Mouse (Mus musculus) erythroblast, embryonic 14.5 days (primary cell): ENCODE data around the gene Flt3l.

Experiments
- GATA1 ChIP-seq: IDR thresholded peaks from 2 replicates; pipeline ENCODE4 v1.6.1; 2012; ENCODE audit warnings: low read length, inconsistent platforms, mixed read lengths
- TAL1 ChIP-seq: IDR thresholded peaks from 3 replicates; pipeline ENCODE4 v1.6.1; 2012; ENCODE audit warnings: low read length, inconsistent platforms, mixed read lengths

DNA sequence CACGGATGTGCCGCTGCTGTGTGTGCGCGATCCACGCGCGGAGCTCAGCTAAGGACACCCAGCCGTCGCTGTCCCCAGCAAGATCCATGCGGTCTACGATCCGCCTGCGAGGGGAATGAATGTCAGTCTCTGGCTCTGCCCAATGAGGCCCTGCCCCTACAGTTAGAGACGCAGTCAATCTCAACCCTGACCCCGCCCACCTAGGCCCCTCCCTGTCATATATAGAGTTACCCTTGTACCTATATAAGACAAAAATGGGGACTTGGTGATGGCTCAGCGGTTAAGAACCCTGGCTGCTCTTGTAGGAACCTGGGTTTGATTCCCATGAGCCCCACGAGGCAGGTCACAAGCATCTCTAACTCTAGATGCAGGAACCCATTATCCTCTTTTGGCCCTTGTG, 47.6 kb downstream of the Flt3l start:
- TF ChIP-seq GATA1 (no peak), TAL1 (no peak)
